Mouse (Mus musculus): ENCODE data around the gene Egln3.

Egln3 gene

GRCm38 (mm10) chr12:54203656-54204045 lies at the start of gene Egln3:
Egln3 (minus strand) TSS chr12:54203860.
- peak; percentile 79 to 86 for DNase-seq (ENCODE audit: low spot score in 2 of 2)

- DNase-seq (ENCODE audit: low spot score in 2 of 2): no peak
Measured at GRCm38 (mm10) chr12:54253449-54253848, 49.8 kb upstream of the Egln3 start.

- peak; percentile 28 to 43 for DNase-seq (ENCODE audit: low spot score in 2 of 2)
Measured at GRCm38 (mm10) chr12:54251942-54252400, 48.3 kb upstream of the Egln3 start.

GRCm38 (mm10) chr12:54247835-54248234 lies 44.2 kb upstream of the Egln3 start:
- DNase-seq (ENCODE audit: low spot score in 2 of 2): no peak

GRCm38 (mm10) chr12:54243158-54243557 lies 39.5 kb upstream of the Egln3 start:
- DNase-seq (ENCODE audit: low spot score in 2 of 2): no peak

- no peak for DNase-seq (ENCODE audit: low spot score in 2 of 2)
Measured at GRCm38 (mm10) chr12:54241976-54242375, 38.3 kb upstream of the Egln3 start.

GRCm38 (mm10) chr12:54233794-54234193 lies 30.1 kb upstream of the Egln3 start:
- no peak for DNase-seq (ENCODE audit: low spot score in 2 of 2)

- DNase-seq (ENCODE audit: low spot score in 2 of 2): no peak
Measured at GRCm38 (mm10) chr12:54232996-54233603, 29.4 kb upstream of the Egln3 start.

GRCm38 (mm10) chr12:54232456-54232855 lies 28.8 kb upstream of the Egln3 start:
- DNase-seq (ENCODE audit: low spot score in 2 of 2): no peak

- no peak for DNase-seq (ENCODE audit: low spot score in 2 of 2)
Measured at GRCm38 (mm10) chr12:54227551-54227950, 23.9 kb upstream of the Egln3 start.

GRCm38 (mm10) chr12:54226341-54226740 lies 22.7 kb upstream of the Egln3 start:
- DNase-seq (ENCODE audit: low spot score in 2 of 2): no peak

- no peak for DNase-seq (ENCODE audit: low spot score in 2 of 2)
Measured at GRCm38 (mm10) chr12:54225610-54226009, 21.9 kb upstream of the Egln3 start.

- no peak for DNase-seq (ENCODE audit: low spot score in 2 of 2)
Measured at GRCm38 (mm10) chr12:54225090-54225489, 21.4 kb upstream of the Egln3 start.

GRCm38 (mm10) chr12:54222036-54222760 lies 18.5 kb upstream of the Egln3 start:
- no peak for DNase-seq (ENCODE audit: low spot score in 2 of 2)

GRCm38 (mm10) chr12:54216673-54217072 lies 13.0 kb upstream of the Egln3 start:
- no peak for DNase-seq (ENCODE audit: low spot score in 2 of 2)

GRCm38 (mm10) chr12:54214426-54214825 lies 10.8 kb upstream of the Egln3 start:
- no peak for DNase-seq (ENCODE audit: low spot score in 2 of 2)

- DNase-seq (ENCODE audit: low spot score in 2 of 2): no peak
Measured at GRCm38 (mm10) chr12:54213871-54214270, 10.2 kb upstream of the Egln3 start.

GRCm38 (mm10) chr12:54213230-54213629 lies 9.6 kb upstream of the Egln3 start:
- DNase-seq (ENCODE audit: low spot score in 2 of 2): no peak

- no peak for DNase-seq (ENCODE audit: low spot score in 2 of 2)
Measured at GRCm38 (mm10) chr12:54209182-54209563, 5.5 kb upstream of the Egln3 start.

GRCm38 (mm10) chr12:54208433-54209181 lies 4.9 kb upstream of the Egln3 start:
- no peak for DNase-seq (ENCODE audit: low spot score in 2 of 2)

- no peak for DNase-seq (ENCODE audit: low spot score in 2 of 2)
Measured at GRCm38 (mm10) chr12:54205731-54206130, 2.1 kb upstream of the Egln3 start.

- DNase-seq (ENCODE audit: low spot score in 2 of 2): peak in 1 of 2 experiments; percentile 33
Measured at GRCm38 (mm10) chr12:54205195-54205594, 1.5 kb upstream of the Egln3 start.
